Mouse (Mus musculus) ES-Bruce4 (cell line): ENCODE data around the gene Plppr3.

Experiments
- CTCF ChIP-seq: IDR thresholded peaks from one replicate; pipeline ENCODE4 v1.8.1; 2011; ENCODE audit warnings: low read depth, low read length
- EP300 ChIP-seq: IDR thresholded peaks from 2 replicates; pipeline ENCODE4 v1.6.1; 2011; ENCODE audit warnings: low read depth, low read length; ENCODE audit not compliant: insufficient read depth
- POLR2A ChIP-seq: IDR thresholded peaks from one replicate; pipeline ENCODE4 v1.8.1; 2011; ENCODE audit warnings: low read length; ENCODE audit not compliant: insufficient read depth

DNA sequence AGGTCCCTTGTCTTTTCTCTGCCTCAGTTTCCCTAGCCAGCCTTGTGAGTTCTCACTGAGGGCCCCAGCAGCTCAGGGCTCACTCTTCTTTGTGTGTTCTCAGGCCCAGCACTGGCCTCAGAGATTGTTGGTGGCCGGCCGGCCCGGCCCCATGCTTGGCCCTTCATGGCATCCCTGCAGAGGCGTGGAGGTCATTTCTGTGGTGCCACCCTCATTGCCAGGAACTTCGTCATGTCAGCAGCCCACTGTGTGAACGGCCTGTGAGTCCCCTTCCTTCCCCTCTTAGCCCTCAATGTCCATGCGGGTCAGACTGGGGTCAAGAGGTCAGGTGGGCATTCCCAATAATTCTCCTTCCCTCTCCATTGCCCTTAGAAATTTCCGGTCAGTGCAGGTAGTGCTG is 12.2 kb upstream of the Plppr3 start:
- TF ChIP-seq CTCF = no peak
- TF ChIP-seq POLR2A = no peak
- no peak for TF ChIP-seq EP300
